In the genomic region with DNA sequence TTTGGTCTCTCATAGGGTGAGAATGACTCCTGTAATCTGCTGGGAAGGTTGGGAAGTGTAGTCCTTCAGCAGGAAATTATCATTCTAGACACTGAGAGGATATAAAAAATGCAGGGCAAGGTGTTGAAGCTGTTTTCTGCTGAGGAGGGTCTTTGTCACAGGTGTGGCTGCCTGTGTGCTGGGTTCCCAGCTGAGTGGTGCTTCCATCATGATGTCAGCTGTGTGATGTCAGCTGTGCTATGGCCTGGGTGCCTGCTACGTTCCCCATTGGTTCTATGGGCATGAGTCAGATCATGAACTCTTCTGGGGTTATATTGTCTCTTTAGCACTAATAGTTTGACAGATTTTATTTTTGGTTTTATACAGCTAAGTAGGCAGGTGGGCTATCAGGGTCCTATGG, we compare ENCODE assay signal across 28 mouse cellular contexts. TPM values are rescaled to one million over a fixed set of nuclear protein-coding genes. Genes with fewer than 3 reads are reported as not detected.
"Had no signal": no experiment of that assay in that cellular context is flagged by ENCODE, and none has a peak within 500 bp of the region (broad histone marks: within the 10 kb centered on the region; RNA-seq: fewer than 3 reads in every experiment).

No protein-coding gene starts in this region.

- H3K9ac ChIP-seq: intestine, embryonic 15.5 days; kidney, embryonic 15.5 days; limb, embryonic 13.5 days; liver, embryonic 15.5 days; midbrain, embryonic 12.5 days; neural tube, embryonic 13.5 days; stomach, embryonic 15.5 days had no signal

- H3K4me2 ChIP-seq: intestine, embryonic 15.5 days; kidney, embryonic 15.5 days; limb, embryonic 13.5 days; liver, embryonic 11.5 days; liver, embryonic 15.5 days; midbrain, embryonic 12.5 days; neural tube, embryonic 13.5 days; stomach, embryonic 15.5 days had no signal

- H3K4me3 ChIP-seq: intestine, embryonic 15.5 days; kidney, embryonic 15.5 days; layer of hippocampus, adult 2 months; limb, embryonic 10.5 days; limb, embryonic 13.5 days; liver, embryonic 15.5 days; midbrain, embryonic 12.5 days; myocyte; neural tube, embryonic 13.5 days; stomach, embryonic 15.5 days had no signal

- ATAC-seq: intestine, embryonic 15.5 days; midbrain, embryonic 16.5 days had no signal

- DNase-seq: layer of hippocampus, adult 9-11 months; lung, adult 2 months; lung, postnatal 14 days; lung, postnatal 4 days; retina, postnatal 1 day; right cerebral cortex, postnatal 25 days; spleen, adult 18-20 months; thymus, adult 18-20 months; thymus, postnatal 36 days had no signal

- H3K4me1 ChIP-seq: intestine, embryonic 15.5 days; limb, embryonic 10.5 days; limb, embryonic 13.5 days; liver, embryonic 15.5 days; midbrain, embryonic 12.5 days; neural tube, embryonic 13.5 days; stomach, embryonic 15.5 days had no signal

- H3K27me3 ChIP-seq: intestine, embryonic 15.5 days; kidney, embryonic 15.5 days; limb, embryonic 13.5 days; liver, embryonic 15.5 days; midbrain, embryonic 12.5 days; neural tube, embryonic 13.5 days; stomach, embryonic 15.5 days had no signal

- H3K36me3 ChIP-seq: limb, embryonic 10.5 days; limb, embryonic 13.5 days; liver, embryonic 15.5 days; midbrain, embryonic 12.5 days; neural tube, embryonic 13.5 days; stomach, embryonic 15.5 days had no signal

- H3K27ac ChIP-seq: intestine, embryonic 15.5 days; kidney, embryonic 15.5 days; layer of hippocampus, adult 2 months; limb, embryonic 10.5 days; limb, embryonic 13.5 days; liver, embryonic 15.5 days; midbrain, embryonic 12.5 days; neural tube, embryonic 13.5 days; stomach, embryonic 15.5 days had no signal

- H3K9me3 ChIP-seq: intestine, embryonic 15.5 days; kidney, embryonic 15.5 days; limb, embryonic 10.5 days; limb, embryonic 13.5 days; liver, embryonic 15.5 days; midbrain, embryonic 12.5 days; neural tube, embryonic 13.5 days; stomach, embryonic 15.5 days had no signal

RNA-seq across cellular contexts. Expression of a gene that starts 11.2 kb away (rescaled TPM):
- total RNA-seq: megakaryocyte-erythroid progenitor cell, adult 5-6 weeks had no signal

RNA-seq across cellular contexts. Expression of a gene that starts 25.0 kb away (rescaled TPM):
- total RNA-seq: megakaryocyte progenitor cell, adult 5-6 weeks; megakaryocyte-erythroid progenitor cell, adult 5-6 weeks; monocyte, adult 5-6 weeks; neutrophil, adult 5-6 weeks had no signal
- polyA plus RNA-seq: intestine, embryonic 15.5 days; kidney, embryonic 15.5 days; large intestine, adult 2 months; limb, embryonic 10.5 days; limb, embryonic 13.5 days; liver, embryonic 11.5 days; liver, embryonic 15.5 days; lung, adult 2 months; lung, embryonic 16.5 days; midbrain, embryonic 12.5 days; midbrain, embryonic 16.5 days; myocyte; neural tube, embryonic 13.5 days; stomach, embryonic 15.5 days; testis, adult 2 months had no signal
